Mouse (Mus musculus) megakaryocyte, embryonic 14.5 days (primary cell): ENCODE data around the gene Kat8.

Experiments
- FLI1 ChIP-seq: IDR thresholded peaks from 2 replicates; pipeline ENCODE4 v1.6.1; 2012; ENCODE audit warnings: low read length, inconsistent platforms, mixed read lengths
- GATA1 ChIP-seq: IDR thresholded peaks from 3 replicates; pipeline ENCODE4 v1.6.1; 2012; ENCODE audit warnings: mixed read lengths, low read length, inconsistent platforms, borderline replicate concordance

DNA sequence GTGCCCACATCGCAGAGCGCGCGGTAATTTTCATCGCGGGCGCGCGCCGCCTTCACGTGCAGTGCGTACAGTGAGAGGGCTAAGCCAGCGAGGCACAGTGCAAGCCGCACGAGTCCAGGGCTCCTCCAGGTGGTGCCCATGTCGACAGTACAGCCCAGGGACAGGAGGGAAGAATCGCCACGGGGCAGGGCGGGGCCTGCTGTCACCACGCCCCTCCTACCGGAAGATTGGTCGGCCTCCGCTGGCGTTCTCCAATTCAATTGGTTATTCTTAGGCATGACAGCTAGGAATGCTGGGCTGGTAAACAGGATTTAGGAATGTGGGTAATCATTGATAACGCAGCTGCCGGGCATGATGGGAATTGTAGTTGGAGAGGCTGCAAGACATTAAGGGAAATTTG is 16.9 kb upstream of the Kat8 start, which contains the start of the genes Gm21974 and Vkorc1:
- TF ChIP-seq GATA1 (peak; percentile 54; the same call in 1 of the 3 replicates), FLI1 (no peak)
